Mouse (Mus musculus): Measurements from ENCODE around the gene Gmcl1.

- TF ChIP-seq TAL1 (IDR thresholded peaks at IDR 0.05; ENCODE audit: low read length) (no peak), GATA1 (IDR thresholded peaks at IDR 0.05; ENCODE audit: low read length) (no peak)
These were observed 658 bp downstream of the Gmcl1 start for GRCm38 (mm10) chr6:86732276-86733173.

Measured in erythroblast, embryonic 14.5 days (primary cell).